Mouse (Mus musculus) hindbrain, embryonic 14.5 days (tissue): ENCODE measurements around the gene Cyp2e1. TPM values are rescaled to one million over a fixed set of nuclear protein-coding genes. Genes with fewer than 3 reads are reported as not detected.
"Not testable (repeated sequence)": the region's sequence is repeated elsewhere in the genome, so short reads cannot be mapped to it uniquely, and the experiment has no call there.

ENCODE experiments used
- ATAC-seq: fragments of 200-750 bp; cut with Nextera tagmentation; 2 replicates; pipeline ENCODE4 v1.8.0; 2017; ENCODE audit warnings: moderate number of reproducible peaks, mild to moderate bottlenecking, moderate TSS enrichment, moderate library complexity; ENCODE audit not compliant: low FRiP score
- DNase-seq: peaks from one replicate; pipeline ENCODE4 v3.0.0-alpha.2; 2015; ENCODE audit warnings: low spot score
- H3K27ac ChIP-seq: fragments of 300-500 bp; sonication (generic); 2 replicates; pipeline ENCODE4 v1.5.1; 2014; ENCODE audit warnings: mild to moderate bottlenecking, moderate library complexity
- H3K27me3 ChIP-seq: fragments of 300-500 bp; sonication (generic); 2 replicates; pipeline ENCODE4 v1.6.1; 2014; ENCODE audit warnings: mild to moderate bottlenecking, low read length, mixed read lengths; ENCODE audit not compliant: control insufficient read depth, insufficient read depth
- H3K36me3 ChIP-seq: fragments of 300-500 bp; sonication (generic); replicated peaks from 2 replicates; pipeline ENCODE4 v1.6.1; 2014; ENCODE audit not compliant: control insufficient read depth, insufficient read depth
- H3K4me1 ChIP-seq: fragments of 300-500 bp; sonication (generic); replicated peaks from 2 replicates; pipeline ENCODE4 v1.6.1; 2014; ENCODE audit warnings: antibody characterized with exemption, low read length, mixed read lengths; ENCODE audit not compliant: control insufficient read depth, insufficient read depth
- H3K4me2 ChIP-seq: fragments of 300-500 bp; sonication (generic); replicated peaks from 2 replicates; pipeline ENCODE4 v1.6.1; 2014; ENCODE audit warnings: mild to moderate bottlenecking, moderate library complexity
- H3K4me3 ChIP-seq: fragments of 300-500 bp; sonication (generic); replicated peaks from 2 replicates; pipeline ENCODE4 v1.5.1; 2014; ENCODE audit warnings: mild to moderate bottlenecking, low read length
- H3K9ac ChIP-seq: fragments of 300-500 bp; sonication (generic); 2 replicates; pipeline ENCODE4 v1.6.1; 2014
- H3K9me3 ChIP-seq: fragments of 300-500 bp; sonication (generic); 2 replicates; pipeline ENCODE4 v1.6.1; 2016; ENCODE audit warnings: low read length; ENCODE audit not compliant: control insufficient read depth
- WGBS: fragments of 180-500 bp; shearing (Covaris S2); extraction: QIAGEN DNeasy Blood & Tissue Kit; methylation state at CpG from one replicate; pipeline ENCODE4 v1.1.7; 2014; 5-methylcytosine and 5-hydroxymethylcytosine counted together
- polyA plus RNA-seq: library from polyadenylated mRNA; unstranded; fragments of >200 nt; fragmentation: Nextera tagmentation; extraction: Ambion mirVana; gene quantifications from 2 replicates; pipeline ENCODE4 v1.2.1, GENCODE M21; 2014

Gene Cyp2e1
- polyA plus RNA-seq, 1 experiment from 2014 or later, result not detected

DNA sequence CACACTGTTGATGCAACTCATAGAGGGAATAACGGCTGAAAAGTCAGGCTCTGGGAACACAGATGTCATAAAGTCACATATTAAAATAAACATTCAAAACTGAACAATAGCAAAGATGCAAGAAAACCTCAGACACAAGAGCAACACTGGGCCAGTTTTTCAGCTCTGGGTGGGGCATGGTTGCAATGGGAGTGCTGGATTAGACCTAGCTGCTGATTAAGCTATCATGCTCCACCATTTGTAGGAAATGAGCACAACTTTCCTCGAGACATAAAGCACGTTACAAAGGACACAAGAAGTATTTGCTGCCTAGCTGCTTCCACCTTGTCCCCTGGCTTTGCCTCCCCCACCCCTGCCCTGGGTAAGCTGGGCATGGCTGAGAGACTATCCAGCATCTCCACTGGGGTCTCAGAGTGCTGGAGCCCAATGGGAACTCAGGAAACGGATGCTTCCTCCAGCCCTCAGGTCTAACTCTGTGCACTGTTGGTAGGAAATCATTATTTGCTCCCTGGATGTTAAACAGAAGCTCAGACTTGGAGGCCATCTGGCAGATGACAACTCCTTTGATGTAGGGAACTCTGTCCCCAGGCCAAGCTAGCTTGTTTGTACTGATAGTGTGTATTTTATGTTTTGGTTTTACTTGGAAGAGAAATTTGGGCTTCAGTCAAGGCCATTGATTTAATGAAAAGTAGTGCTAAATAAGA is 7.2 kb upstream of the Cyp2e1 start:
- H3K36me3 ChIP-seq, result no peaks in the 10 kb centered on the region
- WGBS, result 81% methylated on average over 4 of the region's 4 CpGs
- DNase-seq (no peak), ATAC-seq (no peak)
- H3K27me3 ChIP-seq, result no peaks in the 10 kb centered on the region
- no peak overlapping the region for H3K9ac ChIP-seq
- H3K27ac ChIP-seq, result no peak overlapping the region
- H3K4me2 ChIP-seq, result no peak overlapping the region
- no peaks in the 10 kb centered on the region for H3K4me1 ChIP-seq
- H3K9me3 ChIP-seq, result peaks cover 11% of the 10 kb centered on the region; the same call in 1 of the 2 replicates
- no peak overlapping the region for H3K4me3 ChIP-seq

DNA sequence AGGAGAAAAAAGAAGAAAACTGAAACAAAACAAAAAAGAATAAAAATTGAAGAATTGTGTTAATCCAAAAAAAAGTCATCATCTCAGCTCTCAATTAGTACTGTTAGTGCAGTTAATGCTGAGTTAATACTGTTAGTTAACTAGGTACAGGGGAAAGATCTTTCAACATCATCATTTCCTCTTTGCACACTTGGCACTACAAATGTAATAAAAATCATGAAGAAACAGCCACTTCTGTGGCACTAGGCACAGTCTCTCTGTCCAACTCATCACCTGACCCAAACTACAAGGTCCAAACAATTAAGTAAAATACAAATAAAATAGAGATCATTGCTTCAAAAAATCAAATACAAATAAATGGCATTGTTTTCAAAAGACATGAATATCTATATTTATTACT is 2.9 kb upstream of the Cyp2e1 start:
- no peak for ATAC-seq
- H3K27ac ChIP-seq, result no peak overlapping the region
- no peak overlapping the region for H3K9ac ChIP-seq
- H3K4me3 ChIP-seq, result no peak overlapping the region
- no peaks in the 10 kb centered on the region for H3K36me3 ChIP-seq
- no peak for DNase-seq
- no peaks in the 10 kb centered on the region for H3K4me1 ChIP-seq
- no peaks in the 10 kb centered on the region for H3K27me3 ChIP-seq
- no peak overlapping the region for H3K4me2 ChIP-seq
- H3K9me3 ChIP-seq, result no peaks in the 10 kb centered on the region

DNA sequence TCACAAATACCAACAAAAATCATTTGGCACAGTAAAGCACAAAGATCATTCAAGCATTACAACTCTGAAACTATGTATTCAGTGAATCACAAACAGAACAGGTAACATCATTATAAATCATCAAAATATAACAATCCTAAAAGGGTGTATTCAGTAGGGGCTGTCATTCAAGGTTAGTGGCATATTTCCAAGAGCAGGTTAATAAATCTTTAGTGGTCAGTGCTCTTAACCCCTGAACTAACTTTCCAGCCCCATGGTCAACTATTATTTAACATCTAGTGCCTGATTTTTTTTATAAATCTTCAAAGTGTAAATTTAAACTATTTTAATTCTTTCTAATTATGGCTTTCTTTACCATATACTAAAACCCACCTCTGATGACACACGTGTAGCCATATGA is 1.9 kb downstream of the Cyp2e1 start:
- H3K9ac ChIP-seq, H3K36me3 ChIP-seq, H3K27me3 ChIP-seq, H3K9me3 ChIP-seq, H3K4me2 ChIP-seq, DNase-seq, H3K4me3 ChIP-seq, H3K27ac ChIP-seq, ATAC-seq, H3K4me1 ChIP-seq: not testable (repeated sequence)
- 74% methylated on average over 1 of the region's 1 CpGs for WGBS

DNA sequence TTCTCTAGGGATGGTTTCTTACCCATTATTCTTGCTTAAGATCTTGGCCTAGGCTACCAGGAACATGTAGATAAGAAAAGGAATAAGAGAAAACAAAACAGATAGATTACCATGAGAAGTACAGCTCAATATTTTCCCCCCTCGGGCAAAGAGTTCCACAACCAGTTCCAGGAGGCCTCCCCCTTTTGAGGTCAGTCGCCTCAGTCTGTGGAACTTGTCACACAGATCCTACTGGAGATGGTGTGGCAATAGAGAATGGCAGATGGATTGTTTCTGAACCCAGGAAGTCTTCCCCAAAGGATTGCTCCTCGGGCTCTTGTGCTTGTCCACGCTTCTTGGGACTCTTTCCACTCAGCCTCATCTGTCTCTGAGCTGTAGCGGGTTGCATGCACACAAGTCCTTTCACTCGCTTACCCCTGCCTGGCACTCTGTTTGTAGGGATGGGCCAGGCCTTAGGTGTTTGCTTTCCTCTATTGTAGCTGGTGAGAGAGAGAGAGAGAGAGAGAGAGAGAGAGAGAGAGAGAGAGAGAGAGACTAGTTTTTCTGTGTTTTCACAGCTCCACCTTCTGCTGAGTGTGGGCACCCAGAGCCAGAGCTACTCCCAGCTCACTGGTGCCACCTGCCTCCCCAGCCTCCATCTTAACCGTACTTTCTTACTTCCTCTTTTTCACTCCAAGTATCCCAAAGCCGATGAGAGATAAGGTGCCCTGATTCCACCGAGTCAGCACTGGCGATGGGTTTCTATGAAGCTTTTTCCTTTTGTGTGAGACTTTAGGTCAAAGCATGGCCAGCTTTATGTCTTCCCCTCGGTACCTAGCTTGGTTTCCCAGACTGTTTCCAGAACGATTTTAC is 2.6 kb downstream of the Cyp2e1 start:
- WGBS, result 77% methylated on average over 12 of the region's 12 CpGs
- Histone ChIP-seq H3K9me3 (no peaks in the 10 kb centered on the region), H3K4me1 (no peaks in the 10 kb centered on the region), H3K4me2 (no peak overlapping the region), H3K27me3 (no peaks in the 10 kb centered on the region), H3K4me3 (no peak overlapping the region), H3K36me3 (no peaks in the 10 kb centered on the region), H3K27ac (no peak overlapping the region), H3K9ac (no peak overlapping the region)
- DNase-seq (no peak), ATAC-seq (no peak)

DNA sequence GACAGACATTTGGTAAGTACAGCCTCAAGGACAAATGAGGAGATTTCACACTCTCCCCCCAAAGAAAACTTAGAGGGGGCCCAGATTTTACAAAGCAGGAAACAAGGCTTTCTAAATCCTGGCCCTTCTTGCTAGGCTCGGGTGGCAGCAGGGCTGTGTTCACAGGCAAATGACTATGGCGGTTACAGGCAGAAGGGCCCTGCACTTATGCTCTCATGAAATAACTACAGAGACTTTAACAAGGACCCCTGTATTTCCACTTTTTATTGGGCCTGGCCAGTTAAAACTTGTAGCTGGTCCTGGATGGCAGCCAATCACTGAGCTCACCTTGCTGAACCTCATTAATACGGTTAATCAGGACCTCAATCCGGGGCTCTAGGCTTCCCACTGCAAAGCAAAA is 17.0 kb downstream of the Cyp2e1 start:
- no peak overlapping the region for H3K27ac ChIP-seq
- no peaks in the 10 kb centered on the region for H3K4me1 ChIP-seq
- H3K9me3 ChIP-seq, result no peaks in the 10 kb centered on the region
- H3K27me3 ChIP-seq, result no peaks in the 10 kb centered on the region
- ATAC-seq (no peak), DNase-seq (no peak)
- 82% methylated on average over 4 of the region's 4 CpGs for WGBS
- H3K4me2 ChIP-seq, result no peak overlapping the region
- H3K4me3 ChIP-seq, result no peak overlapping the region
- H3K9ac ChIP-seq, result no peak overlapping the region
- H3K36me3 ChIP-seq, result no peaks in the 10 kb centered on the region

DNA sequence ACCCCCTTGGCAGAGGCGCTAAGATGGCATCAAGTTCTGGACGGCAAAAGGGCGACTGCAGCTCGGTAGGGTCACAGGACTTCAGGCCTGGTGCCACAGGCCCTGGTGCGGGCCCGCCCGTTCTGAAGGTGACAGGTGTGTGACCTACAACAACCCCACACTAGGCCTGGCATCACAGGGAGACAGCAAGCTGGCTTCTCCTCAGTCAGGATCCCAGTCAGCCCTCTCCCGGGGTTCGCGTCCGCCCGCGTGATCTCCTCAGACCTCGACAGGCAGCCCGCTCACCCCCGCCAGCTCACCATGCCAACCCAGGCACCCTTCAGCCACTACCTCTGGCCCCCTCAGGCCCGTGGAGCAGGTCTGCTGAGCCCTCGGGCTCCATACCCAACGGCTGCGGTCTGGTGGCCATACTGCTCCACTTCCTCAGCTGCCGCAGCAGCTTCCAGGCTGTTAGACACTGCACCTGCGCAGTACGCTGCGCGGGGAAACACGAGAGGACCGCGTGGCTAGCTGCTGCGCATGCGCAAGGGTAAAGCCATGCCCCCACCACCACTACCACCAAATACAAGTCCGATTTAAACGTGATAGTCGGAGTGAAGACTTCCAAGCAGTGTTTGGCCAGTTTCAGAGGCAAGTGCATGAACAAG is 24.0 kb downstream of the Cyp2e1 start, which contains the start of gene Syce1:
Syce1 (minus strand) TSS at position 447 of the 647 bp plus-strand sequence.
- H3K4me3 ChIP-seq, result no peak within 1 kb of the TSS
- no peaks in the 10 kb centered on the region for H3K27me3 ChIP-seq
- H3K27ac ChIP-seq, result no peak within 1 kb of the TSS
- DNase-seq (no peak), ATAC-seq (no peak)
- H3K4me2 ChIP-seq, result no peak within 1 kb of the TSS
- 85% methylated on average over 33 of the region's 33 CpGs for WGBS
- H3K9me3 ChIP-seq, result no peaks in the 10 kb centered on the region
- H3K36me3 ChIP-seq, result no peaks in the 10 kb centered on the region
- H3K4me1 ChIP-seq, result no peaks in the 10 kb centered on the region
- H3K9ac ChIP-seq, result no peak within 1 kb of the TSS

DNA sequence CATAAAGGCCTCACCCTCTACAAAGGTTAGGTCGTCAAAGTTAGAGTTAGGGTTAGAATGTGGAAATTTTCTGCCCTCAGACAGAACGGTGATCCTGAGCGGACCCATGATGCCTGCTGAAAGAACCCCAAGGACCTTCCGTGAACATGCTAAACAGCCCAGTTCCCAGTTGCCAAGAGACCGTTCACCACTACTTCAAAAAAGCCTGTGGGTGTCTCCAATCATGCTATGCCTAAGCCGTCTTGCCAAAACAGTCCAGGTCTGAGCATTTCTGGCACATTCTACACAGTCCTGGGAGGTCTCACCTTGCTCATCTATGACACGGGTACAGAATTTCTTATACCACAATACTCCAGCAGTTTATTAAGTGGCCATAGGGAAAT is 24.5 kb downstream of the Cyp2e1 start:
- no peak overlapping the region for H3K27ac ChIP-seq
- no peak overlapping the region for H3K4me2 ChIP-seq
- DNase-seq, result no peak
- no peaks in the 10 kb centered on the region for H3K27me3 ChIP-seq
- 87% methylated on average over 7 of the region's 7 CpGs for WGBS
- no peaks in the 10 kb centered on the region for H3K4me1 ChIP-seq
- H3K36me3 ChIP-seq, result no peaks in the 10 kb centered on the region
- no peak for ATAC-seq
- H3K4me3 ChIP-seq, result no peak overlapping the region
- no peak overlapping the region for H3K9ac ChIP-seq
- no peaks in the 10 kb centered on the region for H3K9me3 ChIP-seq

DNA sequence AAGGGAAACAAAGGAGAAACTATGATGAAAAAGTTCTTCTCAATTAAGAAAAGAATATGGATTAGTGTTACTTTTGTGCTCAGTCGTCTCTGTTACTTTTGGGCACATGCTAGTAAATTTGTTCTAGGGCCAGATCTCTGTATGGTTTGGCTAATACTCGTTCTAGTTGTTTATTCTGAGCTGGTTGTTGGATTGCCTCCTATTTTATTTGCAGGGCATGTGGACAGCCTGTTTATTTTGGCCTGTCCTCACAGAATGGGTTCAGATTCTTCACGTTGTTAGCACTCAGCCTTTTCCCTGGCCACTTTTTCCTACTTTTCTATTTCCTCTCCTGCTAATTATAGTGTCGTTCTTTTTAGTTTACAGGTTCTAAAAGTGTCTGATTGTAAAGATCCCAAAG is 30.0 kb downstream of the Cyp2e1 start:
- Histone ChIP-seq H3K4me2 (no peak overlapping the region), H3K9me3 (no peaks in the 10 kb centered on the region), H3K27me3 (no peaks in the 10 kb centered on the region), H3K36me3 (no peaks in the 10 kb centered on the region), H3K9ac (no peak overlapping the region), H3K4me3 (no peak overlapping the region), H3K27ac (no peak overlapping the region), H3K4me1 (no peaks in the 10 kb centered on the region)
- no peak for DNase-seq
- 85% methylated on average over 4 of the region's 4 CpGs for WGBS
- no peak for ATAC-seq

DNA sequence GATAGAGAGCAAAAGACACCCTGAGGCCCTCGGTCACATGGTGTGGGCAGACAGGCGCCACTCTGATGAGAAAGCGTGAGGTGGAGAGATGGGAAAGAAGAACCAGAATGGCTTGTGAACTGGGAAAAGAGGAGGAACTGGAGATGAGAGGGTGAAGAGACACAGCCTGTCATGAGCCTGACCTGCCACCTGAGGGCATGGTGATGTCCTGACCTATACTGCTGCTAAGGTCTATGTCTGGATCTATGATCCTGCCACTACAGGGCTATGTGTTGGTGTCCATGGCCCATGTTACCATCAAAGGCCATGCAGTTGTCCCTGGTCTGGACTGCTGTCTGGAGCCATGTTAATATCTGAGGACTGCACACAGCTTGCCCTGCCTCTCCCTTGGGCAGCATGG is 34.1 kb downstream of the Cyp2e1 start:
- no peaks in the 10 kb centered on the region for H3K27me3 ChIP-seq
- H3K4me2 ChIP-seq, result no peak overlapping the region
- no peaks in the 10 kb centered on the region for H3K9me3 ChIP-seq
- DNase-seq (no peak), ATAC-seq (no peak)
- H3K4me3 ChIP-seq, result no peak overlapping the region
- H3K9ac ChIP-seq, result no peak overlapping the region
- H3K4me1 ChIP-seq, result no peaks in the 10 kb centered on the region
- H3K36me3 ChIP-seq, result no peaks in the 10 kb centered on the region
- H3K27ac ChIP-seq, result no peak overlapping the region
- 94% methylated on average over 3 of the region's 3 CpGs for WGBS
